Mouse (Mus musculus) liver, embryonic 14.5 days (tissue): Measurements from ENCODE around the gene Cct5.
A peak's percentile ranks its signal among the peaks of the same experiment; 100 is the strongest.

Source experiments
- CTCF ChIP-seq: IDR thresholded peaks from 2 replicates; pipeline ENCODE4 v1.5.1; 2016; ENCODE audit warnings: antibody characterized with exemption, low read depth, control low read depth
- EP300 ChIP-seq: IDR thresholded peaks from 2 replicates; pipeline ENCODE4 v1.6.1; 2016; ENCODE audit warnings: antibody characterized with exemption, low read depth

- TF ChIP-seq CTCF (no peak), EP300 (peak; percentile 3; the same call in 1 of the 2 replicates)
These were observed 15.5 kb downstream of the Cct5 start for GRCm38 (mm10) chr15:31586088-31586487.
